Mouse (Mus musculus) granulocyte monocyte progenitor cell, adult 5-6 weeks (primary cell): ENCODE data around the gene 1700013H16Rik. TPM values are rescaled to one million over a fixed set of nuclear protein-coding genes. Genes with fewer than 3 reads are reported as not detected.
"Not testable (repeated sequence)": the region's sequence is repeated elsewhere in the genome, so short reads cannot be mapped to it uniquely, and the experiment has no call there.

Experiments
- ATAC-seq: replicated peaks from 2 replicates; pipeline ENCODE4 v1.8.0; 2016; ENCODE audit warnings: mild to moderate bottlenecking, moderate TSS enrichment, inconsistent platforms; ENCODE audit not compliant: poor library complexity, severe bottlenecking
- total RNA-seq, 2 experiments: library from RNA; stranded (forward) in 1 of 2; stranded (reverse) in 1 of 2; fragments of 200-712, 200-1000 nt in 1 of 2; fragments of >200 nt in 1 of 2; fragmentation: Nextera tagmentation in 1 of 2; gene quantifications; 2 replicates each; pipeline ENCODE4 v1.2.3; 2014 to 2017

1700013H16Rik gene
- total RNA-seq (2014; fragmentation: Nextera tagmentation) (not detected in 2 replicates), total RNA-seq (2017) (not detected in 2 replicates)

DNA sequence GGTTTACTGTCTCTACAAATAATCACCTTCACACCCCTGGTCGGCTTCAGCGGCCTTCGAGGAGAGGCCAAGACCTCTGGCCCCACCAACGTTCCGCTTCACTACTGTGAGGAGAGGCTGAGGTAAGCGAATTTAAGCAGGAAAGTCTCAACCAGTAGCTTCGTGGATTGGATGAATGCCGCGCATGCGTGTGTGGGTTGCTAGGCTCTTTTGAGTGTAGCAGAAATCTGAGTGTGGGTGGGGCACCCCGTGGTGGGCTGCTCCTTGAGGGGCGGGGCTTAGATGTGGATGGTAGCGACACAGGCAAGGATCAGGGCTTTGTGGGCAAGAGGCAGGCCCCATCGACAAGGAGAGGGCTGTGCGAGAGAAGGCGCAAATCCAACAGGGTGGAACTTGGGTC, at the start of gene 1700013H16Rik:
1700013H16Rik (minus strand) TSS at position 96 of the 400 bp plus-strand sequence.
- no peak for ATAC-seq

DNA sequence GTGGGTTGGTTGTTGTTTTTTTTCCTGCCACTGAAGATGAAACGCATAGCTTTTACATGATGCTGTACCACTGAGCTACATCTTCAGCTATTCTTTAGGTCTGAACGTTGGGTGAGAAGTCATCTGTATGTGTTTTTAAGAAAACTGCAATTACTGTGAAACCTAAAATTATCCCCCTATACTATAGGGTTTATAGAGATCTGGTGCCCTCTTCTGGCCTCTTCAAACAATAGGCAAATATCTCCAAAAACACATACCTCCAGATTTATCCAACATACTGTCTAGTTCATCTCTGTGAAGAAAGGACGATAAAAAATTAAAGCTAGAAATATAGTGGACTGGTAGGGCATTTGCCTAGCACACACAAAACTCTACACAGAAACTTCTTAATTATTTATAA, 41.4 kb upstream of the 1700013H16Rik start:
- no peak for ATAC-seq

DNA sequence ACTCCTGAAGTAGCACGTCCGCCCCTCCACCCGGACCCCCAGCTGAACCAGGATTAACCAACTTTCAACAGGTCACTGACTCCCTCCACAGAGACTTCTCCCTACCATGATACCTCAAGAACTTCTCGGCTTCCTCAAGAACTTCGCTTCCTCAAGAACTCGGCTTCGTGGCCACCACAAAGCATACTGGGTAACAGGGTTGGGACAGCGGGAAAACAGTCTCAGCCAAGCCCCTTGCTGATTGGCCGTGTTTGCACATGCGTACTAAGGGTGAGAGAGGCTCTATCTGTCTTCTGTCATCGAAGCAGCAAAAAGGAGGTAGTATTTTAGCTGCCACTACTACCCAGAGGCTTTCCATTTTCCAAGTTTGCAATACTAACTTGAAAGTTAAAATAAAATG, 39.9 kb upstream of the 1700013H16Rik start, which contains the start of gene Xlr:
Xlr (minus strand) TSS at position 188 of the 400 bp plus-strand sequence.
- ATAC-seq, result not testable (repeated sequence)

DNA sequence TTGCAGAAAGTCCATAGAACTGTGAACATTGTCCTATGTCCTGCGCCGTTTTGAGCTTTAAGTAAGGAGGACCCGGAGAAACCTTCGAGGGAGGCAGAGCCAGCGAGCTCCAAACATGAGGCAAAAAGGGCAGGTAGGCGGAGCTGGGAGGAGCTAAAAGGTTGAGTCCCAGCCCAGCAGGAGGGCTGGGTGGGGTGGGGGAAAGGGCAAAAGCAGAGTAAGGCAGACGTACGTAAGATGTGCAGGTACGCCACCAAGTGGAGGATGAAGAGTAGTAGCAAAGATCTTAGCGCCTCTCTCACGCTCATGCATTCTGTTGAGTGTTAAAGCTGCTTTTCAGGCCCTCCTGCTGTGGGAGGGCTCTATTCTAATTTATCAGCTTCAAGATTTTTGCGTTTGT, 18.6 kb upstream of the 1700013H16Rik start, which contains the start of gene Zfp36l3:
Zfp36l3 (minus strand) TSS at position 119 of the 400 bp plus-strand sequence.
- ATAC-seq, result no peak

DNA sequence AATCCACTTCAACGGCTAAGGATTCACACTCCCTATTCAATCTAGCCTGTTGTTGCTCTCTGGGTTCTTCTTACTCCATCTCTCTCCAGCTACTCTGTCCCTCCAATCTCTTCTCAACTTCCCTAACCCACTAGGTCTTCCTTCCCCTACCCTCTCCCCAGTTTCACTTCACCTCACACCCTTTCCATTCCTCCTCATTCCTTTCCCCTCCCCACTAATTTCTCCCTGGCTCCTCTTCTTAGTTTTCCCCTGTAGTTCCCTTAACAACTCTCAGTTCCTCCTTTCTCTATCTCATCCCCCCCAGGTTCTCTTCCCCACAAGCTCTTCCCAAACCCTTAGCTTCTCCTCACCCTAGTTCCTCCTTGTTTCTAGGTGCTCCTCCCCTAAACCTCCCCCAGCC, 4.8 kb downstream of the 1700013H16Rik start:
- ATAC-seq, result peak; percentile 86

DNA sequence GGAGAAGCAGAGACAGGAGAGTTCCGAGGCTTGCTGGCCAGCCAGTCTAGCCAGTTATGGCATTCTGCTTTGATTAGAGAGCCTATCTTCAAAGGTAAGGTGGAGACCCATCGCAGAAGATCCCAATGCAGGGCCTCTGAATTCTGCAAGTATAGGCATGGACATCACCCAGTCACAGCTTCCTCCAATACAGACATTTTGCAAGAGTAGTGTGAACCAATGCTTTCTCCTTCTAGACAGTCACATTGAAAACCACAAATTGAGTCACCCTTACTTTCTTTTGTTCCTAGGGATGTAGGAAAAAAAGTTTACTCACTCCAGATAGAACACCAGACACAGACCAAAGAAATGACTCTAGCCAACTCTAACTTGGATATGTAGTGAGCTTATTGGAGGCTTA, 28.7 kb downstream of the 1700013H16Rik start:
- ATAC-seq, result peak; percentile 56

DNA sequence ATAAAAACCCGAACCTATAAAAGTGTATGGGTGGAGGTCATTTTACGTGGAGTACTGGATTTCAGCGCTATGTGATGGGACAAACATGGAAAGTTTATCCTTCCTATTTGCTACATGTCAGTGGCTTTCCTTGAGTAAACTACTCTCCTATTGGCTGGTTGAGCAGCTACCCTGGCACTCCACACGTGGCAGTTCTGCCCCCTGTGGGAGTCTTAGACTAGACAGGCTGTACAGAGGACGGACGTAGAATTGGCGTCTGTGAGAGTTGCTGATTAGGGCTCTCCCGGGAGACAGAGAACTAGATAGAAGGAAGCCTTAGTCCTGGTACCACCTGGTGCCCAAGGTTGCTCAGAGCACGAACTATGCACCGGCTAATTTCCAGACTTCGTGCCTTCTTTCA, 33.0 kb downstream of the 1700013H16Rik start, which contains the start of gene 4930502E18Rik:
4930502E18Rik (plus strand) TSS at position 231 of the 400 bp plus-strand sequence.
- ATAC-seq, result no peak

DNA sequence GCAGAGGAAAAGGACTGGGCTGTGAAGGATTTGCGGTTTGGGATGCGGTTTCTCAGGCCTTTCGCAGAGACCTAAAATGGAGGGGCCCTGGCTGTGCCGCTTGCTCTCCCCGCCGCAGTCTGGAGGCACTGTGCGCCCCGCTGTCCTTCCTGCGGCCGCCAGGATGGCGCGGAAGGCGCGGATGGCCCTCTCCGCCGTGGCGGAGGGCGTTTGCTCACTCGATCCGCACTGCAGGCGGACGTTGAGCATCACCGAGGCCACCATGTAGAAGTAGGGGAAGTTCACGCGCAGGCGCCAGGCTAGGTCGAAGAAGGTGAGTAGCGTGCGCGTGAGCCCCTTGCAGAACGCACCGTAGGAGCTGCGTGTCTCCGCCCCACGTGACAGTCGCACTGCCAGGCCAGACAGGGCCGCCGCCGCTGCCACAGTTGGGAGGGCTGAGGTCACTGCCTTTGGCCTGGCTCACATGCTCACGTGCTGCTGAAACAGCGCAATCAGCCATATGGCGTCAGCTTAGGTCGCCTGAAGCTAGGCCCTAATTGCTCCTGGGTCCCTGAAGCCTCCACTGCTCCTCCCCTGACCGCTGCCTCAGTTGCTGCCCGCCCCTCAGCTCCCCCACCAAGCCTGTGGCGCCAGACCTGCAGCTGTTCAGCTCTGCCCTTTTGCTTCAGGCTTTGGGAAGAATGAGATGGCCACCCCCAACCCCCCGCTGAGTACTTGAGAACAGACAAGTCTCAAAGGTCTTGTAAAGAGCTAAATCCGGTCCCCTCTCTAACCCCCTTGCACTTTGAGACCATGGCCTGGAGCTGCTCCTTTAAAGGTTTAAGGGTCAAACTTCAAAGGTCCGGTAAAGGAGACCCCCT, 41.1 kb downstream of the 1700013H16Rik start:
- ATAC-seq, result peak; percentile 79

DNA sequence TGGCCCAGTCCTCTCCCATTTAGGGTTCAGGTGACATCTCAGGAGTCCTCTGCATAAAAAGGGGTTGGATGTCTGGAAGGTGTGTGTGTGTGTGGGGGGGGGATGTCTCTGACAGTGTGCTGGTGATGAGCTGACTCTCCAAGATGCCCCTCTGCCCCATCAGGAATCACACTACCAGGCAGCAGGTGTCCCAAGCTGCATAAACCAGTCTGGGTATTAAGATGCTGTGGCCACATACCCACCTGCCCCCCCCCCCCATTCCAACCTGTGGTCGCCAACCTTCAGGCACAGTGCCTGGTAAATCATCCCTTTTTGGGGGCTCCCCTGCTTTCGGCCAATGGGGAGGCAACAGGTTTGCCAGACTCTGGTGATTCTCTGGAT, 41.7 kb downstream of the 1700013H16Rik start:
- no peak for ATAC-seq

DNA sequence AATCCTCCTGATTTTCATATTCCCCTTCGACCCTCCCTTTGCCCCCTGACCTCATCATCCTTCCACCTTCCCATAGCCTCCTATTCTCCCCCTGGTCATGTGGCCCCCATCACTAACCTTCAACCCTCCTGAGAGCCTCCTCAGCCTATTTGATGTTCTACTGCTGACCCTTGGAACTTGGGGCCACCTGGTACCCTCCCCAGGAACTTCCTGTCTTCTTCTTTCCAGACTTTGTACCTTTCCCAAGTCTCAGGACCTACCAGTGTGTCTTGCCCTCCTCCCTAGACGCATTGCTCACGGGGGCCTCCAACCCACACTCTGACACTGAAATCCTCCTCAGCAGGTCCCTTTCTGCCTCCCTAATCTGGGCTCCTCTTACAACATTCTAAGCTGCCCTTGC, 55.0 kb downstream of the 1700013H16Rik start:
- no peak for ATAC-seq

DNA sequence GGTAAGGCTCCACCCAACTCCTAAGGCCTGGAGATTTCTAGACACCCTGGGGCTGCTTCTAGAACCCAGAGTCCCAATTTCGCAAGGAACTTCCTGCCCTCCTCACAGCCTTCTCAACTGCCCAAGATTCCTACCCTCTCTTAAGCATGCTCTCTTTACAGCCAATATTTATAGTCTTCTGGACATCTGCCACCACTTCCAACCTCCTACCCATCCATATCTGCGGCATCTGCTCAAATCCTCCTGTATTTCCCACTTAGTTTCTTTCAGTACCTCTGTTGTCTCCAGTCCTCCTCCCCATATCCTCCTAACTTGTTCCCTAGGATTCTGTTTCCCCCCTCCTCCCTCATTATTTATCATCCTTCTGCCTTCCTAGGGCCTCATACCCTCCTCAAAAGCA, 58.4 kb downstream of the 1700013H16Rik start:
- ATAC-seq, result no peak

DNA sequence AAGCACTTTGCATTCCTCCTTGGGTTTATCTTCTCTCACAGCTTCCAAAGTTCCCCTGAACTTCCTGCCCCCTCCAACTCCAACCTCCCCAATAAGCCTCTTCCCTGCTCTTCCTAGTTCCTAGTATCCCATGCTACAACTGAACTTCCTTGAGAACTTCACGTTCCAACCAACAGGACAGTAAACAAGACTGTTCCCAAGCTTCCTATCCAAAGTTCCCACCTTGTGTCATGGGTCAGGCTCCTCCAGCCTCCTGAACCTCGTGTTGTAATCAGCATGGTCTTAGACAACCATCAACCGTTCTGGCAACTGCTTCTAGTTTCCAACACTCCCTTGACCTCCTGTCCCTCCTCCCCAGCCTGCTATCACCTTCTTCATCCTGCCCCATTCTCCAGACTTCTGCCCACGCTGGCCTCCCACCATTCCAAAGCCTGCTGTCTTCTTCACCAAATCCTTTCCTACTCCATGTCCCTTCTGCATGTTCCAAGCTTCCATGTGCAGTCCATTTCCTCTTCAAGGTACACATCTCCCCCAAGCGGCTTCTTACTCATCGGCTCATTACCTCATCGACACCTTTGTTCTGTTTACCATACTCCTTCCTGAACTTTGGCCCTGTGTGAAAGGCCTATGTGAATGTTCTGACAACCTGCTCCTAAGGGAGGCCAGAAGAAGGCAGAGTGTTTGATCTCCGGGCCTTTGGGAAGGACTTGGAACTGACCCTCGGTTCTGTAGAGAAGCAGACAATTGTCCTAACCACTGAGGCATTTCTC, 63.4 kb downstream of the 1700013H16Rik start:
- ATAC-seq, result no peak

DNA sequence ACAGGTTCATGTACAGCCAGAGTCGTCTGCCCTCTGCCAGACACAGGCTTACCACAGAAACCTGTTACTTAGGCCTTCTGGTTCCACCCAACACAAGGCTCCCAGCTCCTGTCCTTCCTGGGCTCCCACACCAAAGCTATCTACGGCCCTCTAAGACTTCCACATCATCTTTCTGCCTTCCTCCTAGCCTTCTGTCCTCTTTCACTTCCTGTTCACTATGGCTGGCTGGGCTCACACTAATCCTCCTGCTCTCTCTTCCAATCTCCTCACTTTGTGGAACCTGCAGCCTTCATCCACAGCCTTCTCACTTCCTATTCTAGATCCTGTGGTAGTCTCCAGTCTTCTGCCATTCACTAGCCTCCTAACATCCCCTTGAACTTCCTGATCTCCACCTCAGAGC, 64.5 kb downstream of the 1700013H16Rik start:
- peak; percentile 52 for ATAC-seq

Other genes starting within 250 kb of the 1700013H16Rik start
- gene Rtl8c, start 149.8 kb downstream of the 1700013H16Rik start, total RNA-seq (2014; fragmentation: Nextera tagmentation), result 4.5 and 15.6 TPM in 2 replicates
- 0.46 and 1.8 TPM in 2 replicates for gene Rtl8c, start 149.8 kb downstream of the 1700013H16Rik start, total RNA-seq (2017)
- gene Gm14597, start 148.9 kb downstream of the 1700013H16Rik start, total RNA-seq (2014; fragmentation: Nextera tagmentation), result not detected in 2 replicates
- gene Gm14597, start 148.9 kb downstream of the 1700013H16Rik start, total RNA-seq (2017), result not detected in 2 replicates
- 7.7 and 12.6 TPM in 2 replicates for gene Rtl8a, start 114.1 kb downstream of the 1700013H16Rik start, total RNA-seq (2014; fragmentation: Nextera tagmentation)
- gene Rtl8a, start 114.1 kb downstream of the 1700013H16Rik start, total RNA-seq (2017), result 3.2 and 5.5 TPM in 2 replicates
- 14.0 and 17.1 TPM in 2 replicates for gene Rtl8b, start 87.4 kb downstream of the 1700013H16Rik start, total RNA-seq (2014; fragmentation: Nextera tagmentation)
- gene Rtl8b, start 87.4 kb downstream of the 1700013H16Rik start, total RNA-seq (2017), result 2.8 and 3.4 TPM in 2 replicates
- not detected in 2 replicates for gene 4930502E18Rik, start 33.0 kb downstream of the 1700013H16Rik start, total RNA-seq (2014; fragmentation: Nextera tagmentation)
- gene 4930502E18Rik, start 33.0 kb downstream of the 1700013H16Rik start, total RNA-seq (2017), result not detected in 2 replicates
- not detected in 2 replicates for gene Zfp36l3, start 18.6 kb upstream of the 1700013H16Rik start, total RNA-seq (2014; fragmentation: Nextera tagmentation)
- gene Zfp36l3, start 18.6 kb upstream of the 1700013H16Rik start, total RNA-seq (2017), result not detected in 2 replicates
- 3.3 and 16.8 TPM in 2 replicates for gene Xlr, start 39.9 kb upstream of the 1700013H16Rik start, total RNA-seq (2014; fragmentation: Nextera tagmentation)
- 4.6 and 10.4 TPM in 2 replicates for gene Xlr, start 39.9 kb upstream of the 1700013H16Rik start, total RNA-seq (2017)